Mouse (Mus musculus) frontal cortex, postnatal 14 days (tissue): Measurements from ENCODE around the gene Rgmb.

Experiments
- DNase-seq, 2 experiments: peaks; one replicate each; pipeline ENCODE4 v3.0.0; 2022; ENCODE audit warnings: low spot score in 2 of 2

Gene Rgmb

GRCm38 (mm10) chr17:15776349-15776748 lies 54.5 kb downstream of the Rgmb start:
- DNase-seq, result no peak

DNA sequence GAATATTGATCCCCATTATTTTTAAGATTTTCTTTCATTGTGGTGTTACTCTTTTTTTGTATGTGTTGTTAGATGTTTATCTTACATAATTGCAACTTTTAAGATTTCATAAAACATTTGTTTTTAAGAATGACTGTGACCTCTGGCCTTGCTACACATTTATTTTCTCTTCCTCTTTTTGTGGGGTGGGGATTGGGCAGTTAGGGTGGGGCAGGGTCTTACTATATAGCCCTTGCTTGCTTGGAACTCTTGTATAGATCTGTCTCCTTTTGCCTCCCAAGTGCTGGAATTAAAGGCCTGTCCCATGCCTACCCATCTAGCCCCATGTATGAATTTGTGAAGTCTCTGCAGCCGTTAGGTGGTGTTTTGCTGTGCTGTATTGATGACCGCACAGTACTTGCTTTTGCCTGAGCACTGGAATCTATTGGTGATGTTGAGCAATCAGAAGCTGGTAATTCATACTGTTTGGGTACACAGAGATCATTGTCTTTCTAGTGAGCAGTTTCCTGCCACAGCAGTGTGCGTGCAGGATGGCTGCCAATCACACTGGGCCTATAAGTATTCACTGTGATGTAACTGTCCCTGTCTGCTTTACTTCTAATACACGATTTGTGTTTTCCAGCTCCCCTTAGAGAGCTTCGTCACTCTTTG lies 56.1 kb downstream of the Rgmb start:
- no peak for DNase-seq

GRCm38 (mm10) chr17:15773956-15774355 lies 56.9 kb downstream of the Rgmb start:
- DNase-seq, result no peak

GRCm38 (mm10) chr17:15769081-15769724 lies 61.6 kb downstream of the Rgmb start:
- no peak for DNase-seq

GRCm38 (mm10) chr17:15761191-15761590 lies 69.6 kb downstream of the Rgmb start:
- no peak for DNase-seq
